Mouse (Mus musculus): ENCODE measurements around the gene Elac2. TPM values are rescaled to one million over a fixed set of nuclear protein-coding genes. Genes with fewer than 3 reads are reported as not detected.

Gene Elac2
- polyA plus RNA-seq, 1 experiment from 2014 or later = 34.8 TPM

- Histone ChIP-seq H3K36me3 (replicated peaks) (no peaks in the 10 kb centered on the region), H3K4me1 (no peaks in the 10 kb centered on the region), H3K27me3 (no peaks in the 10 kb centered on the region), H3K9ac (no peak overlapping the region), H3K4me3 (replicated peaks) (no peak overlapping the region), H3K27ac (no peak overlapping the region), H3K9me3 (no peaks in the 10 kb centered on the region), H3K4me2 (no peak overlapping the region)
- ATAC-seq (ENCODE audit: low FRiP score) = no peak
- WGBS = 93% methylated on average over 7 of the region's 7 CpGs
These were observed 53.4 kb downstream of the Elac2 start for GRCm38 (mm10) chr11:65032221-65032620.

- no peak overlapping the region for H3K27ac ChIP-seq
- peaks cover 18% of the 10 kb centered on the region for H3K4me1 ChIP-seq
- H3K36me3 ChIP-seq (replicated peaks) = no peaks in the 10 kb centered on the region
- no peak overlapping the region for H3K4me2 ChIP-seq
- H3K9ac ChIP-seq = no peak overlapping the region
- no peaks in the 10 kb centered on the region for H3K9me3 ChIP-seq
- WGBS = 66% methylated on average over 2 of the region's 2 CpGs
- no peak for ATAC-seq (ENCODE audit: low FRiP score)
- no peak overlapping the region for H3K4me3 ChIP-seq (replicated peaks)
- H3K27me3 ChIP-seq = no peaks in the 10 kb centered on the region
These were observed 60.2 kb downstream of the Elac2 start for GRCm38 (mm10) chr11:65038996-65039395.

GRCm38 (mm10) chr11:65039517-65040095 lies 60.8 kb downstream of the Elac2 start:
- H3K9ac ChIP-seq = no peak overlapping the region
- 54% methylated on average over 12 of the region's 12 CpGs for WGBS

GRCm38 (mm10) chr11:65040556-65040955 lies 61.7 kb downstream of the Elac2 start:
- Histone ChIP-seq H3K36me3 (replicated peaks) (no peaks in the 10 kb centered on the region), H3K27ac (no peak overlapping the region), H3K9ac (no peak overlapping the region), H3K27me3 (no peaks in the 10 kb centered on the region), H3K4me2 (no peak overlapping the region), H3K9me3 (no peaks in the 10 kb centered on the region), H3K4me3 (replicated peaks) (no peak overlapping the region), H3K4me1 (peaks cover 18% of the 10 kb centered on the region)
- no peak for ATAC-seq (ENCODE audit: low FRiP score)
- 75% methylated on average over 6 of the region's 6 CpGs for whole genome bisulfite sequencing

More at GRCm38 (mm10) chr11:65039517-65040095, 60.8 kb downstream of the Elac2 start:
- Histone ChIP-seq H3K4me3 (replicated peaks) (no peak overlapping the region), H3K27me3 (no peaks in the 10 kb centered on the region), H3K27ac (no peak overlapping the region), H3K4me1 (peaks cover 18% of the 10 kb centered on the region), H3K36me3 (replicated peaks) (no peaks in the 10 kb centered on the region), H3K4me2 (no peak overlapping the region), H3K9me3 (no peaks in the 10 kb centered on the region)
- ATAC-seq (ENCODE audit: low FRiP score) = no peak

- no peak for ATAC-seq (ENCODE audit: low FRiP score)
- Histone ChIP-seq H3K4me2 (no peak overlapping the region), H3K4me1 (no peaks in the 10 kb centered on the region), H3K9me3 (no peaks in the 10 kb centered on the region), H3K27me3 (no peaks in the 10 kb centered on the region), H3K4me3 (replicated peaks) (no peak overlapping the region), H3K36me3 (replicated peaks) (no peaks in the 10 kb centered on the region), H3K27ac (no peak overlapping the region), H3K9ac (no peak overlapping the region)
- WGBS = 84% methylated on average over 7 of the region's 7 CpGs
These were observed 70.3 kb downstream of the Elac2 start for GRCm38 (mm10) chr11:65049090-65049489.

- Histone ChIP-seq H3K9me3 (no peaks in the 10 kb centered on the region), H3K36me3 (replicated peaks) (no peaks in the 10 kb centered on the region), H3K27me3 (no peaks in the 10 kb centered on the region), H3K4me2 (no peak overlapping the region), H3K4me1 (no peaks in the 10 kb centered on the region), H3K27ac (no peak overlapping the region), H3K4me3 (replicated peaks) (no peak overlapping the region), H3K9ac (no peak overlapping the region)
- ATAC-seq (ENCODE audit: low FRiP score) = no peak
- WGBS = 94% methylated on average over 5 of the region's 5 CpGs
These were observed 72.0 kb downstream of the Elac2 start for GRCm38 (mm10) chr11:65050819-65051218.

Other genes starting within 250 kb of the Elac2 start
- gene 1700086D15Rik, start 180.9 kb downstream of the Elac2 start, polyA plus RNA-seq (2016; fragmentation: Nextera tagmentation; extraction: Ambion mirVana) = 0.23 TPM in 1 of 2 replicates, not detected in the other
- 5.6 and 7.3 TPM in 2 replicates for gene Arhgap44, start 183.9 kb downstream of the Elac2 start, polyA plus RNA-seq (2016; fragmentation: Nextera tagmentation; extraction: Ambion mirVana)